Mouse (Mus musculus) embryonic facial prominence, embryonic 13.5 days (tissue): ENCODE data around the gene Ubac2. TPM values are rescaled to one million over a fixed set of nuclear protein-coding genes. Genes with fewer than 3 reads are reported as not detected.

Experiments
- ATAC-seq: fragments of 200-750 bp; cut with Nextera tagmentation; 2 replicates; pipeline ENCODE4 v1.8.0; 2017; ENCODE audit warnings: low read depth; ENCODE audit not compliant: insufficient number of reproducible peaks, insufficient read depth, low FRiP score, low TSS enrichment
- H3K27ac ChIP-seq: fragments of 300-500 bp; sonication (generic); 2 replicates; pipeline ENCODE4 v1.5.1; 2015; ENCODE audit warnings: moderate library complexity, mild to moderate bottlenecking, inconsistent platforms
- H3K27me3 ChIP-seq: fragments of 300-500 bp; sonication (generic); 2 replicates; pipeline ENCODE4 v1.6.1; 2015; ENCODE audit warnings: mild to moderate bottlenecking, inconsistent platforms
- H3K36me3 ChIP-seq: fragments of 300-500 bp; sonication (generic); 2 replicates; pipeline ENCODE4 v1.6.1; 2015; ENCODE audit warnings: mild to moderate bottlenecking, inconsistent platforms
- H3K4me1 ChIP-seq: fragments of 300-500 bp; sonication (generic); 2 replicates; pipeline ENCODE4 v1.6.1; 2015; ENCODE audit warnings: inconsistent platforms
- H3K4me2 ChIP-seq: fragments of 300-500 bp; sonication (generic); 2 replicates; pipeline ENCODE4 v1.6.1; 2015; ENCODE audit warnings: moderate library complexity, mild to moderate bottlenecking, inconsistent platforms
- H3K4me3 ChIP-seq: fragments of 300-500 bp; sonication (generic); 2 replicates; pipeline ENCODE4 v1.5.1; 2015; ENCODE audit warnings: mild to moderate bottlenecking, inconsistent platforms
- H3K9ac ChIP-seq: fragments of 300-500 bp; sonication (generic); 2 replicates; pipeline ENCODE4 v1.6.1; 2015; ENCODE audit warnings: mild to moderate bottlenecking, inconsistent platforms
- H3K9me3 ChIP-seq: fragments of 300-500 bp; sonication (generic); 2 replicates; pipeline ENCODE4 v1.6.1; 2016; ENCODE audit warnings: inconsistent platforms
- WGBS: fragments of 180-500 bp; shearing (Covaris S2); methylation state at CpG from one replicate; pipeline ENCODE4 v1.1.7; 2015; ENCODE audit warnings: mixed read lengths; 5-methylcytosine and 5-hydroxymethylcytosine counted together
- polyA plus RNA-seq: library from polyadenylated mRNA; unstranded; fragments of >200 nt; fragmentation: Nextera tagmentation; extraction: Ambion mirVana; gene quantifications from 2 replicates; pipeline ENCODE4 v1.2.1, GENCODE M21; 2015

Gene Ubac2
- polyA plus RNA-seq, 1 experiment from 2014 or later: 72.9 TPM

- H3K9ac ChIP-seq: no peak overlapping the region
- no peaks in the 10 kb centered on the region for H3K27me3 ChIP-seq
- WGBS: 70% methylated on average over 8 of the region's 8 CpGs
- no peak for ATAC-seq
- H3K27ac ChIP-seq: no peak overlapping the region
- H3K9me3 ChIP-seq: no peaks in the 10 kb centered on the region
- H3K36me3 ChIP-seq: peaks cover under 1% of the 10 kb centered on the region; the same call in 1 of the 2 replicates
- H3K4me1 ChIP-seq: peaks cover 11% of the 10 kb centered on the region
- H3K4me3 ChIP-seq: no peak overlapping the region
- no peak overlapping the region for H3K4me2 ChIP-seq
These were observed 50.1 kb downstream of the Ubac2 start for GRCm38 (mm10) chr14:121928375-121929137.

- no peaks in the 10 kb centered on the region for H3K9me3 ChIP-seq
- H3K9ac ChIP-seq: no peak overlapping the region
- peaks cover 8% of the 10 kb centered on the region; the same call in 1 of the 2 replicates for H3K4me1 ChIP-seq
- no peak overlapping the region for H3K4me2 ChIP-seq
- WGBS: 91% methylated on average over 12 of the region's 12 CpGs
- no peak overlapping the region for H3K4me3 ChIP-seq
- H3K27me3 ChIP-seq: no peaks in the 10 kb centered on the region
- H3K36me3 ChIP-seq: peaks cover 9% of the 10 kb centered on the region
- H3K27ac ChIP-seq: no peak overlapping the region
- ATAC-seq: no peak
These were observed 51.0 kb downstream of the Ubac2 start for GRCm38 (mm10) chr14:121929243-121929951.

GRCm38 (mm10) chr14:121930731-121931383 is 52.4 kb downstream of the Ubac2 start:
- H3K27me3 ChIP-seq: no peaks in the 10 kb centered on the region
- peaks cover 8% of the 10 kb centered on the region; the same call in 1 of the 2 replicates for H3K4me1 ChIP-seq
- 77% methylated on average over 7 of the region's 7 CpGs for WGBS
- H3K4me3 ChIP-seq: no peak overlapping the region
- H3K9ac ChIP-seq: no peak overlapping the region
- no peak overlapping the region for H3K27ac ChIP-seq
- H3K4me2 ChIP-seq: no peak overlapping the region
- ATAC-seq: no peak
- peaks cover 7% of the 10 kb centered on the region; the same call in 1 of the 2 replicates for H3K9me3 ChIP-seq
- peaks cover 22% of the 10 kb centered on the region for H3K36me3 ChIP-seq

GRCm38 (mm10) chr14:121931594-121931993 is 53.2 kb downstream of the Ubac2 start:
- ATAC-seq: no peak
- 92% methylated on average over 3 of the region's 3 CpGs for WGBS
- no peak overlapping the region for H3K27ac ChIP-seq
- no peak overlapping the region for H3K9ac ChIP-seq
- no peak overlapping the region for H3K4me3 ChIP-seq
- no peaks in the 10 kb centered on the region for H3K27me3 ChIP-seq
- H3K9me3 ChIP-seq: peaks cover 11% of the 10 kb centered on the region; the same call in 1 of the 2 replicates
- peaks cover 8% of the 10 kb centered on the region; the same call in 1 of the 2 replicates for H3K4me1 ChIP-seq
- no peak overlapping the region for H3K4me2 ChIP-seq
- peaks cover 26% of the 10 kb centered on the region for H3K36me3 ChIP-seq

GRCm38 (mm10) chr14:121932180-121932579 is 53.8 kb downstream of the Ubac2 start:
- ATAC-seq: no peak
- Histone ChIP-seq H3K4me3 (no peak overlapping the region), H3K4me2 (no peak overlapping the region), H3K36me3 (peaks cover 26% of the 10 kb centered on the region), H3K27ac (no peak overlapping the region), H3K9ac (no peak overlapping the region), H3K27me3 (no peaks in the 10 kb centered on the region), H3K9me3 (peaks cover 11% of the 10 kb centered on the region; the same call in 1 of the 2 replicates), H3K4me1 (peaks cover 8% of the 10 kb centered on the region; the same call in 1 of the 2 replicates)
- WGBS: 76% methylated on average over 4 of the region's 4 CpGs

GRCm38 (mm10) chr14:121933906-121934596 is 55.6 kb downstream of the Ubac2 start:
- 89% methylated on average over 7 of the region's 7 CpGs for WGBS
- H3K27me3 ChIP-seq: no peaks in the 10 kb centered on the region
- H3K4me2 ChIP-seq: no peak overlapping the region
- H3K9me3 ChIP-seq: peaks cover 11% of the 10 kb centered on the region; the same call in 1 of the 2 replicates
- H3K4me1 ChIP-seq: peaks cover 12% of the 10 kb centered on the region
- H3K4me3 ChIP-seq: no peak overlapping the region
- no peak overlapping the region for H3K9ac ChIP-seq
- H3K27ac ChIP-seq: no peak overlapping the region
- peaks cover 26% of the 10 kb centered on the region for H3K36me3 ChIP-seq
- no peak for ATAC-seq

GRCm38 (mm10) chr14:121934597-121934946 is 56.2 kb downstream of the Ubac2 start:
- Histone ChIP-seq H3K36me3 (peaks cover 26% of the 10 kb centered on the region), H3K4me1 (peaks cover 12% of the 10 kb centered on the region), H3K27me3 (no peaks in the 10 kb centered on the region), H3K27ac (no peak overlapping the region), H3K9me3 (peaks cover 11% of the 10 kb centered on the region; the same call in 1 of the 2 replicates), H3K9ac (no peak overlapping the region), H3K4me2 (no peak overlapping the region), H3K4me3 (no peak overlapping the region)
- 89% methylated on average over 5 of the region's 5 CpGs for WGBS
- no peak for ATAC-seq

- no peak overlapping the region for H3K4me3 ChIP-seq
- no peak overlapping the region for H3K4me2 ChIP-seq
- no peak overlapping the region for H3K9ac ChIP-seq
- WGBS: 91% methylated on average over 4 of the region's 4 CpGs
- peaks cover 12% of the 10 kb centered on the region for H3K4me1 ChIP-seq
- H3K27ac ChIP-seq: no peak overlapping the region
- H3K9me3 ChIP-seq: peaks cover 14% of the 10 kb centered on the region; the same call in 1 of the 2 replicates
- H3K27me3 ChIP-seq: no peaks in the 10 kb centered on the region
- peaks cover 26% of the 10 kb centered on the region for H3K36me3 ChIP-seq
- ATAC-seq: no peak
These were observed 57.9 kb downstream of the Ubac2 start for GRCm38 (mm10) chr14:121936356-121936755.

GRCm38 (mm10) chr14:121936856-121937255 is 58.4 kb downstream of the Ubac2 start:
- WGBS: 79% methylated on average over 8 of the region's 8 CpGs
- no peak overlapping the region for H3K4me3 ChIP-seq
- H3K9me3 ChIP-seq: peaks cover 14% of the 10 kb centered on the region; the same call in 1 of the 2 replicates
- no peak for ATAC-seq
- peaks cover 26% of the 10 kb centered on the region for H3K36me3 ChIP-seq
- H3K27ac ChIP-seq: no peak overlapping the region
- peaks cover 8% of the 10 kb centered on the region for H3K4me1 ChIP-seq
- no peaks in the 10 kb centered on the region for H3K27me3 ChIP-seq
- no peak overlapping the region for H3K9ac ChIP-seq
- H3K4me2 ChIP-seq: no peak overlapping the region

- no peak for ATAC-seq
- no peak overlapping the region for H3K9ac ChIP-seq
- H3K27me3 ChIP-seq: no peaks in the 10 kb centered on the region
- peaks cover 26% of the 10 kb centered on the region for H3K36me3 ChIP-seq
- WGBS: 84% methylated on average over 11 of the region's 11 CpGs
- H3K4me2 ChIP-seq: no peak overlapping the region
- peaks cover 14% of the 10 kb centered on the region; the same call in 1 of the 2 replicates for H3K9me3 ChIP-seq
- no peak overlapping the region for H3K27ac ChIP-seq
- H3K4me3 ChIP-seq: no peak overlapping the region
- peaks cover 4% of the 10 kb centered on the region; the same call in 1 of the 2 replicates for H3K4me1 ChIP-seq
These were observed 59.3 kb downstream of the Ubac2 start for GRCm38 (mm10) chr14:121937601-121938255.
